Mouse (Mus musculus) ovary, postnatal 14 days (tissue): ENCODE measurements around the gene Opa3.
A peak's percentile ranks its signal among the peaks of the same experiment; 100 is the strongest.

Experiments used
- DNase-seq: peaks from one replicate; pipeline ENCODE4 v3.0.0; 2022; ENCODE audit warnings: low spot score

Gene Opa3

DNA sequence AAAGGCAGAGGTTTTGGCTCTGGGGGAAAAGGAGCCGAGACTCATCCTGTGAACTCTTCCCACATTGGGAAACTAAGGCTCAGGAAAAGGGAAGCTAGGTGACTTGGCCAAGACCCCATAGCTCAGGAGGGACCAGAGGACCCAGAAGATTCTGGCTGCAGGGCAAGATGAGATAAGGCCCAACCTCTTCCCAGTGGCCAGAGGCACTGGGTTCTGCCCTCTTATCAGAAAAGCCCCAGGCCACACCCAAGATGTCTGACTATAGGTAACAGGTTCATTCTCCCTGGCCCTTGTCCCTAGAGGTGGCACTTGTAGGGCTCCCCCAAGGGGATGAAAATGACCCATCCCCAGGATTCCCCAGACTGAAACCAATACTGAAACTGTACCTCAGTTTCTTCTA lies 18.7 kb downstream of the Opa3 start:
- no peak for DNase-seq

DNA sequence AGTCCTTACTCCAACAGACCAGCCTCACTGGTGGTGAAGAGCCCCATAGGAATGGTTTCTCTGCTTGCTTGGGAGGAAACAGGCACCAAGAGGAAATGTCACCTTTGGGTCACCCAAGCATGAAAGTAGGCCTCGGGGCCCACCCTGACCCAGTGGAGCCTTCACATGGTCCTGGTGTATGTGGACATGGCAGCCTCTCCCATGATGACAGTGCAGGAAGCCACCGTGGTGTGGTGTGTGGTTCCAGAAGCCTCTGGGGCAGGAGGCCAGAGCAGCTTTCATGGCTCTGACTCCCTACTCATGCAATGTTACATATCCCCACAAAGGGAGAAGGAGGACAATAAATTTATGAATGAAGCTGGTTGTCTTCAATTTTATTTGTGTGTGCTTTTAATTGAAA lies 19.4 kb downstream of the Opa3 start:
- no peak for DNase-seq

DNA sequence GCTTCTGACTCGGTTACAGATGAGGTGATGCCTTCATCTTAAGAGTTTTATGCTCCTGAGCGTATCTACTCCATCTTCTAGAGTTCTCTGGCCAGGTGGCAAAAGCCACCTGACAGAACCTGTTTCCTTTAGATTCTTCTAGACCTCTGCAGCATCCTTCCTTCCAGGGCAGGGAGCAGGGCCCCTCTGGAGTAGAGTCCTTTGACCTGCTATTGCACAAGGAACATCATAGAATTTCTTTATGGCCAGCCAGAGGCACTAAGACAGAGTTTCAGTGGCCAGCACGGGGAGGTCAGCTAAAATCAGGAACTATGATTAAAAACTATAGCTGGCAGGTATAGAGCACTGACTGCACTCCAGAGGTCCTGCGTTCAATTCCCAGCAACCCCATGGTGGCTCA lies 23.9 kb downstream of the Opa3 start:
- DNase-seq = no peak

DNA sequence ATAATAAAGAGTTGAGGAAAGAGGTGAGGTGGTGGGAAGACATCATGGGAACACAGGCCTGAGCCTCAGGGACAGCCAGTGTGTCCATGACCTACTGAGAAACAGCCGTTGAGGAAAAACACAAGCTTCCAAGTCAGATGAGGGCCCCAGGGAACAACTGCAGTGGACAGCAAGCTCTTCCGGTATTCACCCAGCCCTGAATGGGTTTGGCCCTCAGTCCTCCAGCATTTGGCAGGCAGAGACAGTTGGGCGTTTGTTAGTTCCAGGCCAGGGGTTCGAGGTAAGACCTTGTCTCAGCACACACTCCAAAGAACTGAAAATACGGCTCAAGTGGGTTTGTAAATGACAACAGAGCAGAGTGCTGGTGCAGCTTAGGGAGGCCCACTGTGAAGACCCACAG lies 25.3 kb downstream of the Opa3 start:
- no peak for DNase-seq

DNA sequence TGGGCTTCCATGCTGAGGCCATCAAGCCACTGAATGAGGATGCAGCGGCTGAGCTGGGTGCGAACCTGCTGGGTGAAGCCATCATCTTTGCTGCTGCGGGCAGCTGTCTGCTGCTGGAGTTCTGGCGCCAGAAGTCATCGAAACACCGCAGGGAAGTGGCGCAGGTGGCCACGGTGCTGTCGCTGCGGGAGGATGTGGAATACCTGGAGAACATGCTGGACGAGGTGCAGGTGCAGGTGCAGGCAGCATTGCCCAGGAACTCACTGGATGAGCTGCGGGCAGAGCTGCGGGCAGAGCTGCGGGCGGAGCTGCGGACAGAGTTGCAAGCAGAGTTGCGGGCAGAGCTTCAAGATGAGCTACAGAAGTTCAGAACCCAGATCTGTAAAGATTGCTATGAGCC lies 27.3 kb downstream of the Opa3 start:
- DNase-seq = no peak

DNA sequence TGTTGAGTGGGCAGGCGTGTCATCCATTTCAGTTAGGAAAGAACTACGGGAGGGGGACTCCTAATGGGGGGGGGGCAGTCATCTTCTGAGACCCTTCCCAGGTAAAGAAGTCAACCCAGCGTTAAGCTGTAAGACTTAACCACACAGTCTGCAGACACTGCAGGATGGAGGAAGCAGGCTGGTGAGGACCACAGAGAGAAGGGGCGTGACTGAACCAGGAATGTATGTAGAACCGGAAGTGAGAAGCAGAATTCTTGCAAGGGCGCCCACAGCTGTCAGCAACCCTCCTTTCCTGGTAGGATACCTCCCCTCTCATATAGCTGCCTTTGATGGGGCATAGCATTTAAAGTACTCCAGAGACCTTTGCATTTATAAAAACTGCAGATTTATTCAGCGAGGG lies 28.4 kb downstream of the Opa3 start:
- no peak for DNase-seq

DNA sequence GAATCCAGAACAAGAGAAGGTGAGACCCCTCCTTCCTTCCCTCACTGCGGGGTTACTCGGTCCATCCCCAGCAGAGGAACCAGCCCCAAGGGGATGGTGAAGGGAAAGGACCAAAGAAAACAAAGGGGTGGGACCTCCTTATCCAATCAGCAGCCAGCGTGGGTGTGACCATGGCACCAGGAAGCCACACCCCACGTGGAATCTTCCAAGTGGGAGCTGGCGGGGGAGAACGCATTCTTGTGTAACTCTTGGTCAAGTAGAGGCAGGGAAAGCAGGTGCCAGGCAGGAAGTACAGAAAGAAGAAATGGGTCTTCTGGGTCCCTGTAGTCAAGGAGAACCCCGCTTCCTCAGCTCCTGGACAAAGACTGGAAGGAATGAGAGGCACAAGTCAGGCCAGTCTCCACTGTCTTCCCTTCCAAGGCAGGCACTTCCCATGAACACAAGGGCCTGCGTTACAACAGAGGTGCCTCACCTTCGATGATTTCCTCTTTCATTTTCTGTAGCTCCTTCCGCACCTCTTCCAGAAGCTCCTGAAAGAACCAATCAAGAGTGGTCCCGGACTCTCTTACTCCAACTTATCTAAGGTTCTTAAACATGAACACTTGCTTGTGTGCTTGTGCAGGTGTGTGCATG lies 29.4 kb downstream of the Opa3 start:
- DNase-seq = no peak

DNA sequence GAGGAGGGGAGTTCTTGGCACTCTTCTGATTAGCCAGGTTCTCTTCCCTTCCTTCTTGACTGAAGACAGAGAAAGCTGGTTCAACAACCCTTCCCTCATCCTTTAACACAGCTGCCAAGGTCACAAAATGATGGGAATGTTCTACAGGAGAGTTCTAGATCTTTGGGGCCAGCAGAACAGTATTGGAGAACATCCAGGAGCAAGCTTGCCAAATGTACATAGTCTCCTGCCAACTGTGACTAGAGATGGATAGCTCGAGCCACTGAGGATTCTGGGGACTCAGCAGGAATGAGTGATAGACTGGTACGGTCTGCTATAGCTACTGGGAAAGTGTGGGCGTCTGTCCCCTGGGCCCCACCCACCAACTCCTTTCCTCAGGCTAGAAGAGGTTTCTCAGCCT lies 30.2 kb downstream of the Opa3 start:
- DNase-seq = no peak

DNA sequence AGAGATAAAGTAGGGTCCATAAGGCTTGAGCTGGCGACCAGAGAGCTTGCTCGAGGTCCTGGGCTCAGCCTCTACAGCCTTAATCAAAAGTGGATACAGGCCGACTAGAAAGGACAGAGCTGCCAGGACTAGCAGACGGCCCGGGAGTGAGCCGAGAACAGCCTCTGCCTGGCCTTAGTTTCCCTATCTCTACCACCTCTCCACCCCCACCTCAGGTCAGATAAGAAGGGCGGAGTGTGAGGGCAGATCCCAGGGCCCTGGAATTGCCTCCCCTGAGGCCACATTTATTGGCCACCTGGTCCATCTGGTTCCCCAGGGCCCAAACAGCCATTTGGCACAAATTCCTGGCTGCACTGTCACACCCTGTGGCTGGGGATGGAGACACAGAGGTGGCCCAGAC lies 37.0 kb downstream of the Opa3 start:
- no peak for DNase-seq

DNA sequence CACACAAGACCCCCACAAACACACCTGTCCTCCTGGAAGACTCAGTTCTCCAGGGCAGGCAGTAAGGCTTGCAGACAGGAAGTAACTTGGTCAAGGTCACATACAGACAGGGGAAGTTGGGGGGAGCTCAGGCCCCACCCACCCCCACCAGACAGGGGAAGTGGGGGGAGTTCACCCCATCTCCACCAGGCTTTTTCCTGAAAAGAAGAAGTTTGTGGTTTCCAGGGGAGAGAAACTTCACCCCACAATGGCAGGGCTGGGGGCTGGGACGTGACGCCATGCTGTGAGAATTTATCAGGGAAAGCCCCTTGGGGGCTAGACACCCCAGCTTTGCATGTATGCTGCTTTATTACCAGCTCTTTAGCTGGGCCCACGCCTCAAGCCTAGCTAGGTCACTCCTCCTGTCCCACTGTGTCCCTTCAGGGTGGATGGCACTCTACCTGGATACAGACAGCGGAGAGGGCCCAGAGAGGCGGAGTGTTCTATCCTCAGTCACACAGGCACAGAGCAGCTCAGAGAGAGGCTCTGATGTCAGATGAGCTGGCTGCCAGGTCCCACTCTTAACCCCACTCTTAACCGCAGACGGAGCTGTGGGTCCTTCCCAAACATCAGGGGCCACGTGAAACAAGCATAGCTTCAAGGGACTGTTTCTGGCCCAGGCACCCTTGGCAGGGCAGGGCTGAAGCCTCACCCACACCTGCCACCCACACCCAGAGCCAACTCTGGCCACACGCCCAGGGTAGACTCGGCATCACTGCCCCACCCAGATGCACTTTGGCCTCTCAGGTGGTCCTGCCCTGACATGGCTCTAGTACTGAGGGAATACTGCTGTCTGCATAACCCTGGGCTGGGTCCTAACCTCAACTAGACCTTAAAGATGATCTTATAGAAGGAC lies 38.0 kb downstream of the Opa3 start:
- no peak for DNase-seq

DNA sequence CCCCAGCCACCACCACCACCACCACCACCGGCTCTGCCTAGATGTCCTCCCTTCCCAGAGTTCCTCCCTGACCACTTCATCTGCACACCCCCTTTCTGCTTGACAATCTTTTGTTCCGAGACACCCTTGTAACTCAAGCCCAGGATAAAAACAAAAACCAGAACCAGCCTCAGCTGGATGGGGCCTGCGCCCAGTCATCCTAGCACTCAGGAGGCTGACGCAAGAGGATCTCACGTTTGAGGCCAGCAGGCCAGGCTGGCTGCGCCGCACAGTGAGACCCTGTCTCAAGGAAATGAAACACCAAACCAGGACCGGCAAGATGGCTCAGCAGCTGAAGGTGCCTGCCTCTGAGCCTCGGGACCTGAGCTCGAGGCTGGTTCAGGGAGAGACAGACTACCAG lies 38.9 kb downstream of the Opa3 start:
- no peak for DNase-seq

DNA sequence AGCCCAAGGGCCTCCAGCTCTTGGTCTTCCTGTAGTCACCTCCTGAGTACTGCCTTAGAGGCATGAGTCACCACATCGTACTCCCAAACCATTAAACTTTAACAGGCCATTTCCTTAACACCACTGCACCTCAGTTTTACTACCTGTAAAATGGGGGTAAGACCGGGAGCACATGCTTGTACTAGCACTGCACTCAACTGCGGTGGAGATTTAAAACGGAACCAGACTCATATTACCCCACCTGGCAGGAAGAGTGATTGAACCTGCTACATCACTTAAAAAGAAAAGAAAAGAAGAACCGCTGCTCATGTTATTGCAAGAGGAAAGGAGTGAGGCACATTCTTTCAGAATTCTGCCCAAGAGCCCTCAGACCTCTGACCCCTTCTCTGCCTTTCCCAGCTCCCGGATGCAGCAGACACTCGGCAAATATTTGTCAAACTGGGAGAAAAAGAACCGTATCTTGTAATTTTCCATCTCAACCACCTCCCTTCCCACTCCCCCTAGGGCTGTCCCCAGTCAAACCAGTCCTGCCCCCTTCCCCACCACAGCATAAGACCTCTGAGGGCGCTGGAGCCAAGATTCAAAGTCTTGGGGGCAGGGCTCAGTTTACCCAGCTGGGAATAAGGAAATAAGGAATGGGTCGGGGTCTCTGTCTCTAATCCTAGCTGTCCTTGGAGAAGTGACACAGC lies 41.0 kb downstream of the Opa3 start:
- DNase-seq = no peak

DNA sequence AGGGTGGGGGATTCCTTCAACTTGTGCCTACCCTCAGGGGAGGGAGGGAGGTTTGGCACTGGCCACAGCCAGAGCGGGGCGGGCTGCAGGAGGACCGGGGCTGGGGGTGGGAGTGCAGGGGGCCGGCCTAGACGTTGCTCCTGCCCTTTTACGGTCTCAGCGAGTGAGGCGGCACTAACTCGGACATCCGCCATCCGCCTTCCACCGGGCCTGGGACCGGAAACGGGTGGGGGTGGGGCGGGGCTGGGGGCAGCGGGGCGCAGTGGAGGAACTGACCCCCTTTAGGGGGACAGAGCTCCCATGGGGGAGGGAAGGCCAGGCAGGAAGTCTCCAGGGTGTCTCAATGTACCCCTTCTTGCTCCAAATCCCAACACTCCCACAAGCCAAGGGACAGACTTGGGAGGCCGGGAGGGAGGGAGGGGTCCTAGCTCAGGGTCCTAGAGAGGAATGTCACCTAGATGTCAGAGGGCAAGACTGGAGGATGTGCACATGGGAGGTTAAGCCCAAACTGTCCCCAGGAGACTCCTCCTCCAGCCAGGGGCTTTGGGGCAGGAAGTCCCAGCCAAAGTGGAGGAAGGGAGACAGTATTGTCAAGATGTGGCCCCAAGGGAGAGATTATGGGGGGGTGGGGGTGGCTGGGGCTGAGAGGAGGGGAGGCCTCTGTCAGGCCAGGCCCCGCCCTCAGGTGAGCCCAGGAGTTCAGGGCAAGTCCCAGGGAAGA lies 41.7 kb downstream of the Opa3 start:
- DNase-seq = no peak

DNA sequence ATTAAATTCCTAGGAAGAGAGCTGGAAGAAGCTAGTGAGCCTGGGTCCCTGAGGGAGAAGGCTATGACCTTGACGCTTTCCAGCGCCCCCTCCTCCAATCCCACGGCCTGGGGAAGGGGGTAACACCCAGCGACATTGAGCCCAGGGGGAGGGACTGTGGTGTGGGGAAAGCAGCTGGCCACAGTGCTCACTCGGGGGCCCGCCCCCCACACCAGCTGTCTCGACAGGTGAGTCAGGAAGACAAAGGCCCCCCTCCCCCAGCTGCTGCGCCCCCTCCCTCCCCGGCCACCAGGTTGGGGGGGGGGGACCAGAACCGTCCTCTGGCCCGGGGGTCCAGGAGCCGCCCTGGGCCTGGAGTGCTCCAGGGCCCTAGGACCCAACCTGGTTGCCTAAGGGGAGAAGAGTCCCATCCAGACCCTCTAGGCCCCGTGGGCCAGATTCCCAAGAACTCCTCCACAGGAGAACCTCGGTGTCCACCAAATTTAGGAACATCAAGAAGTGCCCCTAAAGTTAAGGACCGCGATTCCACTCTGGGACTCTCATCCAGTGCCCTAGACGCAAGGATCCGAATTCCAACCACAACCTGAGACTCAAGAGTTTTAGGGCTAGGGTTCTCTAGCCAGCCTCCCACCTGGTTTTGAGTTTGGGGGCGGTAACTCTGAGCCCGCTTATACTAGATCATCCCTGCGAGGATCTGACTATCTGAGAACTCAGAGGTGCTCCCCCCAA lies 42.5 kb downstream of the Opa3 start:
- no peak for DNase-seq

DNA sequence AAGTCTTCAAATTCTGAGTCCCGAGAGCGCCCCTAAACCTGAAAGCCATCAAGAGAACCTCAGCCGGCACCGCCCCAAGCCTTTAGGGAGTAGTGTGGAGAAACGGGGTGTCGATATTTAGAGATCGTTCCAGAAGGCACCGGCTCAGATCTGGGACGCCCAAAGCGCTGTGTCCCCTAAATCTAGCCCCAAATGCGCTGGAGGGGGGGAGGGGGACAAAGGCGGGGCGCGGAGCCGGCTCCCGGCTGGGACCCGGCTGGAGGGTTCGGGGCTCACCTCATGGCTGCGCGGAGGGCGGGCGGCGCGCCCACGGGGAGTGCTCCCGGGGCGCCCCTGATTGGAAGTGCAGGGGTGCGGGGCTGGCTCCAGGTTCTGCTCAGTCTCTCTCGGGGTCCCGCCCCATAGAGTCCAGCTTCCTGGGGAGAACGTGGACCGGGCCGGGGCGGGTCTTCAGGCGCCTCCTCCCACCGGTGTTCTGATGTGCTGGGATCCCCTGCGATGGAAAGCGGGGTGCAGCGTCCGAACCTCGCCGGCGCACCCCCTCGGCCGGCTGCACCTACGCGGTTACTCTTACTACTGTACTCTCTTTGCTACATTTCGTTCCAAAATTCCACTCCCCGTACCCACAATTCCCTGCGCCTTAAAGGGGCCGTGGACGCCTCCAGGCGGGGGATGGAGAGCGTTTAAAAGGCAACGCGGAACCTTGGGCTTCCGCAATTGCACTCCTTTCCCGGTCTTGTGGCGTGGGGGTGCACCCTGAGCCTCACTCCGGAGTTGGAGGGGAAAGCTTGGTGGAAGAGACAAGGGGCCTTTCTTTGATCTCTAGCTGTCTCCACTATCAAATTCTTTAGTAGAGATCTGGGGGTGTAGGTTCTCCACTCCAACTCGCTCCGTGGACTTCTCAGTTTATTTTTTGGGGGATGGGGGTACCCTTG lies 43.4 kb downstream of the Opa3 start, which contains the start of gene Vasp:
Gene Vasp, minus strand, starts transcription at position 580 of the 935 bp plus-strand sequence.
- DNase-seq = peak; percentile 78

DNA sequence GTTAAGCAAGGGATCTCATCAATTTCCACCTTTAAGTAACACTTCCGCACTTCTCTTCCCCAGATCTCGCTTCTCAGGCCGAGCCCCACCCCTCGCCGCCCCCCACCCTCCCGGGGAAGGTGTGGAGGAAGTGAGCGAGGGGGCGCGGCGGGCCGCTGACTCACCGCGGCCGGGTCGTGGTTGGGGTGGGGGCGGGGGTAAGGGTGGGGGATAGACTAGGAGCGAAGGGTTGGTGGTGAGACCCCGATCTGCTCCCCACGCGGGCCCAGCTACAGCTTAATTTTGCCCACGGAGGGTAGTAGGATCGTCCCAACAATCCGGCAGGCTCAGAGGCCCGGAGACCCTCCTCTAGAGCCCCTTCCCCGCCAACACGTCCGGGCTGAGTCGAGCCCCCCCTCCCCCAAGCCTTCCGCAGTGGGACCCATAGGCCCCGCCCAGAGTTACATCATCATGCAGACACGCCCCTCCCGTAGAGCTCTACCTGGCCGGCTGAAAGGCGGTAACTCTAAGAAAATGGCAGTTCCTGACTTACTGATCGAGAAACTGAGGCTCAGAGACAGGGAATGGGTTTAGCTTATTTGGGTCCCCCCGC lies 44.1 kb downstream of the Opa3 start:
- DNase-seq = no peak

DNA sequence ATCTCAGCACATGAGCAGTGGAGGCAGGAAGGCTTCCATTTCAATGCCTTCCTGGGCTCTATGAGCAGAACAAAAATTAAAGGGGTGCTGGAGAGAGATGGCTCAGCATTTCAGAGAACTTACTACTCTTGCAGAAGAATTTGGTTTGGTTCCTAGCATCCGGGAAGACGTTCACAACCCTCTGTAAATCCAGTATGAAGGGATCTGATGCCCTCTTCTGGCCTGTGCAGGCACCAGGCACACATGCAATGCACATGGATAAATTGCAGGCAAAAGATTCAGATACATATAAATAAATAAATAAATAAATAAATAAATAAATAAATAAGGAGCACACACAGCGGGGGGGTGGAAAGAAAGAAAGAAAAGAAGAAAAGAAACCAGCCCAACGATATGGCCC lies 48.1 kb downstream of the Opa3 start:
- no peak for DNase-seq

DNA sequence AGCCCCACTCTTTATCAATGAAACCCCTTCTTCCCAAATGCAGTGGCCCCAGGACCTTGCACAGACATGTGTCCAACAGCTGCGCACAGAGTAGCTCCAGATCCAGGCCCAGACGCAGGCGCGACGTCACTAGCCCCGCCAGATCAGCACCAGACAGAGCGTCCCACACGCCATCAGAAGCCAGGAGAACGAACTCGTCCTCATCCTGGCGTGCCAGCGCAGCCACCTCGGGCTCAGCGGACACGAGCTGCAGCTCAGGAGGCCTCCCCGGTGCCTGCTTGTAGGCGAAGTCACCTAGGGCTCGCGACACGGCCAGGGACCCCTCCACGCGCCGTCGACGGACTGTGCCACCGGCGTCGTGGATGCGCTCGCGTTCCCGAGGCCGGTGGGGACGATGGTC lies 50.9 kb downstream of the Opa3 start:
- no peak for DNase-seq

DNA sequence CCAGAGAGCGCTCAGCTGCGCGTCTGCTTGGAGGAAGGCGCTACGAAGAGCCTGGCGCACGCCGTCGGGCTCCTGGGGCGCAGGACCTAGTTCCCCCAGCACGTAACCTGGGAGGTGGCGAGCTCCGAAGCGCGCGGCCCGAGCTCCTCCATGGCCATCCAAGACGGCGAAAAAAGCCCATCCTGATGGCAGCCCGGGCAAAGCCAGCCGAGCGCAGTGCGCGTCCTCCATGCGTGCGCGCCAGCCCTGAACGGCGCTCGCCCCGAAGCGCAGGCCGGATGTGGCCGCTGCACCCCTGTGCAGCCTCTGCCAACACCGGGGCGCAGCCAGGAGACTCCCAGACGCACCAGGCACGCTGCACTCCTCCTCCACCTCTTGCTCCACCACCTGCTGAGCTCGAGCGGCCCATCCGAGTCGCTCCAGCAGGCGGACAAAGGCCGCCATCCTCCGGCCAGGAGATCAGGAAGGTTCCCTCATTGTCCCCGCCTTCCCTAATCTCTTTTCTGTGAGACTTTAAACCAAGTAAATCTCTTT lies 51.5 kb downstream of the Opa3 start, which contains the start of gene Ppm1n:
Gene Ppm1n, minus strand, starts transcription at position 484 of the 534 bp plus-strand sequence.
- DNase-seq = no peak
